Mouse (Mus musculus): ENCODE results near the gene Zfp219.
A peak's percentile ranks its signal among the peaks of the same experiment; 100 is the strongest.

The Zfp219 gene

GRCm38 (mm10) chr14:51997483-51997882 lies 23.1 kb downstream of the Zfp219 start:
- DNase-seq = no peak

- no peak for DNase-seq
Observed at GRCm38 (mm10) chr14:51996866-51997265, 23.7 kb downstream of the Zfp219 start.

DNA sequence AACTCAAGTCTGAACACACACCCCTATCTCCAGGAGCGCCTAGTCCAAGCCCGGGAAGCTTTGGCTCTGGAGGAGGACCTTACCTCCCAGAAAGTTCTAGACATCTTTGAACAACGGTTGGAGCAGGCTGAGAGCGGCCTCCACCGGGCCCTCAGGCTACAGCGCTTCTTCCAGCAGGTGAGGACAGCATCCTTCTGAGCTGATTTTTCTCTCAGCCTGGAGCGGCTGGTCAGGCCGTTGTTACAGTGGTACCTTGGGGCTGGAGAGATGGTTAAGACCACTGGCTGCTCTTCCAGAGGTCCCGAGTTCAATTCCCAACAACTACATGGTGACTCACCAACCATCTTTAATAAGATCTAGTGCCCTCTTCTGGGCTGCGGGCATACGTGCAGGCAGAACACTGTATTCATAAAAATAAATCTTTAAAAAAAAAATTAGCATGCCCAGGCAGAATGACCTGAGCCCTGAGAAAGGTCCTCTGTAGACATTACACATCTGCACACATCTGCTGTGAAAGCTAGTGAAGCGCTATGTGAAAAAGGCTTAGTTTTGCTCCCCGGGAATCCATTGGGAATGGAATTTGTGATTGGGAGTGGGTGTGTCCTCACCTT lies 24.2 kb downstream of the Zfp219 start:
- DNase-seq = no peak

DNA sequence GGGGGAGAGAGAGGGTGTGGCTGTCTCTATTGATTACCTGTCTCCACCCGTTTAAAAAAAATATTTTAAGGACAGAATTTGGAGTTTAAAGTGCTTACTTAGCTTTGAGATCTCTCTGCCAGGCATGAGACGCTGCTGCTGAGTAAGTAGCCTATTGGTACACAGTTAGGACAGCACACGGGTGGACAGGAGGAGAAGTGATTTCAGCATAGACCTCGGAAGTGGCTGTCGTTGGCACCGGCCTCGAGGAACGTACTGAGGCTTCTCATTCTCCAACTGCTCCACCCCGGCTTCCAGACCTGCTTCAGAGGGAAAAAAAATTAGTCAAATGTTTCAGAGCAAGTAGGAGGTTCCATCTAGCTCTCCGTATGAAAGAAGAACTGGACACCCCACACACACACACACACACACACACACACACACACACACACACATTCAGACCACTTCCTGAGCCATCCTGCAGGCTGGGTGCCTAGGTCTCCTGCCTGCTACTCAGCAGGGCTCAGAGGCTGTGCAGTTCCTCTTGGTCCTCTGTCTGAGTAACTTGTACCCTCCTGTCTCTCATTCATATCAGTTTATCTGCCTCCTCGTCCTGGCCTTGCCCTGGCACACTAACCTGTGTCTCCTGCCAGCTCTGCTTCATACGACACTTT lies 25.2 kb downstream of the Zfp219 start:
- DNase-seq = no peak

GRCm38 (mm10) chr14:51994453-51994852 lies 26.1 kb downstream of the Zfp219 start:
- DNase-seq = no peak

- DNase-seq = no peak
Observed at GRCm38 (mm10) chr14:51989461-51989970, 31.0 kb downstream of the Zfp219 start.

GRCm38 (mm10) chr14:51988731-51989130 lies 31.8 kb downstream of the Zfp219 start:
- DNase-seq = peak; percentile 83 to 85

DNA sequence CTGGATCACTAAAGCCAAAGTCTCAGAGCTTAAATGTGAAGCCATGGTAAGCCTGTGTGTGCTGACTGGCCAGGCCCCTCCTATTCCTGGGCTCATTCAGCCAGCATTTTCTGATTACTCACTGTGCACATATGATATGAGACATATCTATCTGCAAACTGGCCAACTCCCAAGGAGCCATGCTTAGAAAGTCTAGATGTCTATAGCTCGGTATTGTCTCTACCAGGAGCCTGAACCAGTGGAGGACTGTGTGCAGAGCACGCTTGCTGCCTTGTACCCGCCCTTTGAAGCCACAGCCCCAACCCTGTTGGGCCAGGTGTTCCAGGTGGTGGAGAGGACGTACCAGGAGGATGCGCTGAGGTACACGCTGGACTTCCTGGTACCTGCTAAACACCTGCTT lies 33.4 kb downstream of the Zfp219 start:
- DNase-seq = no peak

- no peak for DNase-seq
Observed at GRCm38 (mm10) chr14:51986153-51986505, 34.4 kb downstream of the Zfp219 start.

GRCm38 (mm10) chr14:51985301-51986152 lies 35.0 kb downstream of the Zfp219 start:
- DNase-seq = peak; percentile 69 to 79

DNA sequence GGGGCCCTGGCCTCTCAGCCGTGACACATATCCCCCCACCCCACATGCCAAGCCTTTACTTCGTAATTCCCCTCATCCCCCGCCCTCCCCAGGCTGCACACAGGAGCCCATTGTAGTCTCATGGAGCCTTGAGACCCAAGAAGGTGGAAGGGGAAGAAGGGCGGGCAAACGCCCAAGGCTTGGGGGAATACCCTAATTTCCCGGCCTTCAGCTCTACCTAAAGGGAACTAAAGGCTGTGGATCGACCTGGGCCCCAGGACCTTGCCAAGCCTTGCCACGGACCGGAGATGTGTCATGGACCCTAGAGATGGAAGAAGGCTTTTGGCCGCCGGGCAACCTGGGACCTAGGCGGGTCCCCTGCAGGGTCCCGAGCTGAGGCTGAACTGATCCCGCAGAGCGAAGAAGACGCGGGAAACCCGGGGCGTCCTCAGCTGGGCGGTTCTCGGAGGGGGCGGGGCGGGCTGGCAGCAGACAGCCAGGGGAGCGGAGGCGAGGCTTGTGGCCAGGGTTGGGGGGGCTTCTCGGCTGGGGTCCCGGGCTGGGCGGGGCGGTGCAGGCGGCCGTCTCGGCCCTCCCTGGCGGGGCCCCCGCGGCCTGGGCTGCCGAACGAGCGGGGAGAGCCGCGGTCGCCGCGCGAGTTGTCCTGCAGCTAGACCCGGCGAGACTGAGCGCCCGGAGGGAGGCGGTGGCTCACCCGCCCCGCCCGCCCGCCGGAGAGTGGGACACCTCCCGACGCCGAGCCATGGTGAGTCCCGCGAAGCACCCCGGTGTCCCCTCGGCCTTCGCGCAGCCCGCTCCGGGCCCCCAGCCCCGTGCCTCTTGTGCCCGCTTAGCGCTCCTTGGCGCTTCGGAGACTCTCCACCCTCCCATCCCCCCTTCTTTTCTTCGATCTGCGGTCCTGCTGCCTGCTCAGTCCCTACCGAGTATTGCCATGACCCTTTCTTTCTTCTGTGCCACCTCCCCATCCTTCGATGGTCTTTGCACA lies 36.0 kb downstream of the Zfp219 start, which contains the start of gene Arhgef40:
Gene Arhgef40 (plus strand): TSS at position 473 of the 985 bp plus-strand sequence.
- DNase-seq = peak; percentile 71 to 90

GRCm38 (mm10) chr14:51983855-51984246 lies 36.7 kb downstream of the Zfp219 start:
- no peak for DNase-seq

DNA sequence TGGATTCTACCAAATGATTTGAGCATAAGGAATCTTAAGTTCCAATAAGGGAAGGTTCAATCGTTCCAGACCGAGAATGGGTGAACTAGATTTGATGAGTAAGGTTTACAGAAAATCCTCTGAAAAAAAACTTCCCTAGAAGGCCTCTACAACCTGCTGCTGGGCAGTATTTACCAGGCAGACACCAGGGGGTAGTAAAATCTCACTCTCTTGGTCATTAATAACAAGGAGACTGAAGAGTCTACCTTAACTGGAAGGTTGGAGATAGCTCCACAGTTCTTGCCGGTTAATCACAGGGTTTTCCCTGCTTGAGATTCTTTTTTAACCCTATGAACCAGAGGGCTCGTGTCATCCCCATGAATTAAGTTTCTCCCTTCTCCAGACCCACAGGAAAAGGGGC lies 37.3 kb downstream of the Zfp219 start:
- no peak for DNase-seq

- DNase-seq = no peak
Observed at GRCm38 (mm10) chr14:51979252-51979651, 41.3 kb downstream of the Zfp219 start.

DNA sequence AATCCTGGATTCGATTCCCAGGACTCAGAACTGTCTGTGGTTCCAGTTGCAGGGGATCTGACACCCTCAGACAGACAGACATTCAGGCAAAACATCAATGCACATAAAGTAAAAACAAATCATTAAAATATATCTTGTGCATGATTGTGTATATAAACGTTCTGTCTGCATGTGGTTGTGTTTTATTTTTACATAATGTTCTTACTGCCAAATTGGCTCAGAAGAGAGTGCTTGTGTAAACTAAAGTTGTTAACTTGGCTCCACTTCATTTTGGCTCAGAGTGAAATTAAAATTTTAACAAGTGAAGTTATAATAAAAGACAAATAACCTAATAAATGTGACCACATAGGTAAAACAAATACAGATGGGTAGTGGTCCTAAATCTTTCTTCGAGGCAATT lies 53.1 kb downstream of the Zfp219 start:
- DNase-seq = no peak

GRCm38 (mm10) chr14:51960316-51960715 lies 60.2 kb downstream of the Zfp219 start:
- no peak for DNase-seq

All from kidney, postnatal 36 days (tissue).